Mouse (Mus musculus): ENCODE data around the gene Samt3. TPM values are rescaled to one million over a fixed set of nuclear protein-coding genes. Genes with fewer than 3 reads are reported as not detected.

The Samt3 gene
- not detected in 2 replicates for polyA plus RNA-seq (2011; ENCODE audit: insufficient read depth, insufficient read length, low read depth, missing spikeins)

GRCm38 (mm10) chrX:86043899-86044298 is at the start of gene Samt3:
Samt3 (plus strand) TSS chrX:86044199.
- no peaks in the 10 kb centered on the region for H3K9me3 ChIP-seq (replicated peaks; ENCODE audit: control insufficient read depth, insufficient read depth, low read length, poor library complexity, severe bottlenecking)
- H3K27me3 ChIP-seq (ENCODE audit: control insufficient read depth, insufficient read depth, low read length, poor library complexity, severe bottlenecking): no peaks in the 10 kb centered on the region
- no peak within 1 kb of the TSS for H3K27ac ChIP-seq (ENCODE audit: insufficient read depth, low read length)
- TF ChIP-seq EP300 (IDR thresholded peaks at IDR 0.05; ENCODE audit: insufficient read depth, low read depth, low read length) (no peak), POLR2A (IDR thresholded peaks at IDR 0.05; ENCODE audit: insufficient read depth, low read length) (no peak), CTCF (IDR thresholded peaks at IDR 0.05; ENCODE audit: low read depth, low read length) (no peak)
- no peaks in the 10 kb centered on the region for H3K4me1 ChIP-seq (ENCODE audit: control insufficient read depth, insufficient read depth, low read length)
- H3K4me3 ChIP-seq (ENCODE audit: low read depth, low read length): no peak within 1 kb of the TSS
- H3K36me3 ChIP-seq (ENCODE audit: control insufficient read depth, insufficient read depth, low read length, poor library complexity, severe bottlenecking): no peaks in the 10 kb centered on the region
- no peak within 1 kb of the TSS for H3K9ac ChIP-seq (ENCODE audit: low read depth, poor library complexity, severe bottlenecking)

- H3K4me3 ChIP-seq (ENCODE audit: low read depth, low read length): no peak overlapping the region
- H3K9me3 ChIP-seq (replicated peaks; ENCODE audit: control insufficient read depth, insufficient read depth, low read length, poor library complexity, severe bottlenecking): no peaks in the 10 kb centered on the region
- no peak overlapping the region for H3K27ac ChIP-seq (ENCODE audit: insufficient read depth, low read length)
- no peak for TF ChIP-seq EP300 (IDR thresholded peaks at IDR 0.05; ENCODE audit: insufficient read depth, low read depth, low read length)
- TF ChIP-seq POLR2A (IDR thresholded peaks at IDR 0.05; ENCODE audit: insufficient read depth, low read length): no peak
- no peak for TF ChIP-seq CTCF (IDR thresholded peaks at IDR 0.05; ENCODE audit: low read depth, low read length)
- H3K4me1 ChIP-seq (ENCODE audit: control insufficient read depth, insufficient read depth, low read length): peaks cover 5% of the 10 kb centered on the region
- H3K27me3 ChIP-seq (ENCODE audit: control insufficient read depth, insufficient read depth, low read length, poor library complexity, severe bottlenecking): no peaks in the 10 kb centered on the region
- H3K9ac ChIP-seq (ENCODE audit: low read depth, poor library complexity, severe bottlenecking): no peak overlapping the region
- no peaks in the 10 kb centered on the region for H3K36me3 ChIP-seq (ENCODE audit: control insufficient read depth, insufficient read depth, low read length, poor library complexity, severe bottlenecking)
Measured at GRCm38 (mm10) chrX:86016591-86016990, 27.4 kb upstream of the Samt3 start.

- Histone ChIP-seq H3K9me3 (replicated peaks; ENCODE audit: control insufficient read depth, insufficient read depth, low read length, poor library complexity, severe bottlenecking) (no peaks in the 10 kb centered on the region), H3K27ac (ENCODE audit: insufficient read depth, low read length) (no peak overlapping the region), H3K27me3 (ENCODE audit: control insufficient read depth, insufficient read depth, low read length, poor library complexity, severe bottlenecking) (no peaks in the 10 kb centered on the region), H3K9ac (ENCODE audit: low read depth, poor library complexity, severe bottlenecking) (no peak overlapping the region), H3K4me3 (ENCODE audit: low read depth, low read length) (no peak overlapping the region), H3K4me1 (ENCODE audit: control insufficient read depth, insufficient read depth, low read length) (no peaks in the 10 kb centered on the region), H3K36me3 (ENCODE audit: control insufficient read depth, insufficient read depth, low read length, poor library complexity, severe bottlenecking) (no peaks in the 10 kb centered on the region)
- TF ChIP-seq POLR2A (IDR thresholded peaks at IDR 0.05; ENCODE audit: insufficient read depth, low read length): no peak
- no peak for TF ChIP-seq EP300 (IDR thresholded peaks at IDR 0.05; ENCODE audit: insufficient read depth, low read depth, low read length)
- TF ChIP-seq CTCF (IDR thresholded peaks at IDR 0.05; ENCODE audit: low read depth, low read length): no peak
Measured at GRCm38 (mm10) chrX:86088672-86089071, 44.7 kb downstream of the Samt3 start.

Other genes with a start within 250 kb of the Samt3 start
- gene 5430427O19Rik, start 173.8 kb upstream of the Samt3 start, polyA plus RNA-seq (2011; ENCODE audit: insufficient read depth, insufficient read length, low read depth, missing spikeins): not detected in 2 replicates
- 17.0 and 17.4 TPM in 2 replicates for gene Nr0b1, start 147.6 kb downstream of the Samt3 start, polyA plus RNA-seq (2011; ENCODE audit: insufficient read depth, insufficient read length, low read depth, missing spikeins)